Mouse (Mus musculus) embryonic fibroblast, embryonic 13.5 days (primary cell): ENCODE measurements at regions not wholly inside any gene's neighbourhood (a gene's known extent, or its start where the extent isn't known, plus 50 kb on each side); places are given as distances from the start of the nearest gene placed in this dataset.

Experiments
- H3K27ac ChIP-seq: 2 replicates; pipeline ENCODE4 v1.5.1; 2012; ENCODE audit warnings: low read length, control low read depth, inconsistent platforms; ENCODE audit not compliant: insufficient read depth
- H3K4me1 ChIP-seq: 2 replicates; pipeline ENCODE4 v1.6.1; 2011; ENCODE audit warnings: low read length; ENCODE audit not compliant: control insufficient read depth, insufficient read depth
- H3K4me3 ChIP-seq: 2 replicates; pipeline ENCODE4 v1.5.1; 2011; ENCODE audit warnings: mild to moderate bottlenecking, control low read depth, low read length; ENCODE audit not compliant: insufficient read depth
- CTCF ChIP-seq: IDR thresholded peaks from 2 replicates; pipeline ENCODE4 v1.5.1; 2011; ENCODE audit warnings: mild to moderate bottlenecking, control low read depth, low read length, moderate library complexity, borderline replicate concordance; ENCODE audit not compliant: insufficient read depth
- POLR2A ChIP-seq: IDR thresholded peaks from 2 replicates; pipeline ENCODE4 v1.6.1; 2011; ENCODE audit warnings: low read depth, mild to moderate bottlenecking, control low read depth, low read length, moderate library complexity

GRCm38 (mm10) chr13:82423911-82424654, 641.2 kb downstream of the Cetn3 start:
- no peak for TF ChIP-seq CTCF
- TF ChIP-seq POLR2A = no peak
- H3K27ac ChIP-seq = no peak overlapping the region
- H3K4me3 ChIP-seq = no peak overlapping the region
- H3K4me1 ChIP-seq = no peaks in the 10 kb centered on the region

- Histone ChIP-seq H3K4me1 (no peaks in the 10 kb centered on the region), H3K4me3 (no peak overlapping the region), H3K27ac (no peak overlapping the region)
- TF ChIP-seq POLR2A = no peak
- no peak for TF ChIP-seq CTCF
Measured at GRCm38 (mm10) chr13:82424732-82425341, 642.0 kb downstream of the Cetn3 start.

- H3K4me3 ChIP-seq = no peak overlapping the region
- TF ChIP-seq CTCF = no peak
- TF ChIP-seq POLR2A = no peak
- no peaks in the 10 kb centered on the region for H3K4me1 ChIP-seq
- H3K27ac ChIP-seq = no peak overlapping the region
Measured at GRCm38 (mm10) chr13:82432411-82432810, 649.5 kb downstream of the Cetn3 start.

- TF ChIP-seq POLR2A = no peak
- TF ChIP-seq CTCF = no peak
- Histone ChIP-seq H3K4me1 (no peaks in the 10 kb centered on the region), H3K4me3 (no peak overlapping the region), H3K27ac (no peak overlapping the region)
Measured at GRCm38 (mm10) chr13:82439294-82439693, 656.4 kb downstream of the Cetn3 start.

- H3K27ac ChIP-seq = no peak overlapping the region
- H3K4me3 ChIP-seq = no peak overlapping the region
- TF ChIP-seq CTCF (no peak), POLR2A (no peak)
- no peaks in the 10 kb centered on the region for H3K4me1 ChIP-seq
Measured at GRCm38 (mm10) chr13:82453650-82454049, 670.8 kb downstream of the Cetn3 start.

- Histone ChIP-seq H3K27ac (no peak overlapping the region), H3K4me3 (no peak overlapping the region), H3K4me1 (no peaks in the 10 kb centered on the region)
- TF ChIP-seq CTCF (no peak), POLR2A (no peak)
Measured at GRCm38 (mm10) chr13:82483265-82483929, 700.5 kb downstream of the Cetn3 start.

GRCm38 (mm10) chr13:82496606-82497005, 713.7 kb downstream of the Cetn3 start:
- H3K4me1 ChIP-seq = no peaks in the 10 kb centered on the region
- no peak overlapping the region for H3K27ac ChIP-seq
- H3K4me3 ChIP-seq = no peak overlapping the region
- TF ChIP-seq POLR2A (no peak), CTCF (no peak)

- Histone ChIP-seq H3K4me1 (no peaks in the 10 kb centered on the region), H3K27ac (no peak overlapping the region), H3K4me3 (no peak overlapping the region)
- TF ChIP-seq POLR2A = no peak
- TF ChIP-seq CTCF = no peak
Measured at GRCm38 (mm10) chr13:82508176-82508575, 725.3 kb downstream of the Cetn3 start.

- Histone ChIP-seq H3K4me1 (no peaks in the 10 kb centered on the region), H3K27ac (no peak overlapping the region), H3K4me3 (no peak overlapping the region)
- TF ChIP-seq CTCF = no peak
- no peak for TF ChIP-seq POLR2A
Measured at GRCm38 (mm10) chr13:82509512-82509911, 726.6 kb downstream of the Cetn3 start.
